Mouse (Mus musculus) liver, postnatal 0 days (tissue): ENCODE data around the gene Ssh2.

Experiments
- CTCF ChIP-seq: sonication (generic); IDR thresholded peaks from 2 replicates; pipeline ENCODE4 v1.5.1; 2016; ENCODE audit warnings: antibody characterized with exemption, low read depth
- EP300 ChIP-seq: IDR thresholded peaks from 2 replicates; pipeline ENCODE4 v1.6.1; 2016; ENCODE audit warnings: antibody characterized with exemption, low read depth, mild to moderate bottlenecking

DNA sequence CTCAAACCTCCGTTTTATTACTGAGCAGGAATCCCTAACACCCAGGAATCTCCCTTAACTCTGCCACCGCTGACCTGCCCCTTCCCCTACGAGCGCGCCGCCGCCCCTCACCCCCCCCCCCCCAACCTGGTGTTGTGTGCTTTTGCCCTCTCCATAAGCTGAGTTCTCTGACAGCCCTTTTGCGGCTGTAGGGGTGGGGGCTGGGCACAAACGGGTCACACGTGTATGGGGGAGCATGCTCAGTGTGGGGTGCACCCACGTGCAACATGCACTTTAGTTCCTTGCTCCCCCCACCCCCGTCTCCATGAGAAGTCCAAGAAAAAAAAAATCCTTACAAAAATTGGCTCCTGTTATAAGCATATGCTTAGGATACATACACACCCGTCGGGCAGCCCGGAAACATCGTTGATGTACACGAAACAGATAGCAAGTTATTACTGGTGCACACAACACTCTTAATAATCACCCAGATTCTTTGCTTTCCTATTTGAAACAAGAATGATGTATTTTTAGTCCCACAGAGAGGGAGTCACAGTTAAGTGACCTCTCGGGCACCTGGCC is 276.3 kb downstream of the Ssh2 start:
- TF ChIP-seq CTCF (no peak), EP300 (no peak)
